Mouse (Mus musculus) limb, embryonic 14.5 days (tissue): ENCODE measurements at regions not wholly inside any gene's neighbourhood (a gene's known extent, or its start where the extent isn't known, plus 50 kb on each side); places are given as distances from the start of the nearest gene placed in this dataset.

Experiments used
- ATAC-seq: fragments of 200-750 bp; cut with Nextera tagmentation; 2 replicates; pipeline ENCODE4 v1.8.0; 2017; ENCODE audit warnings: low read depth, moderate number of reproducible peaks, moderate TSS enrichment; ENCODE audit not compliant: low FRiP score
- DNase-seq: peaks from one replicate; pipeline ENCODE4 v3.0.0-alpha.2; 2015; ENCODE audit warnings: low spot score
- H3K27ac ChIP-seq: fragments of 300-500 bp; sonication (generic); replicated peaks from 2 replicates; pipeline ENCODE4 v1.5.1; 2014; ENCODE audit warnings: low read depth, mild to moderate bottlenecking, low read length, moderate library complexity, mixed read lengths
- H3K27me3 ChIP-seq: fragments of 300-500 bp; sonication (generic); 2 replicates; pipeline ENCODE4 v1.6.1; 2014; ENCODE audit warnings: low read length, mixed read lengths; ENCODE audit not compliant: control insufficient read depth, insufficient read depth
- H3K36me3 ChIP-seq: fragments of 300-500 bp; sonication (generic); 2 replicates; pipeline ENCODE4 v1.6.1; 2014; ENCODE audit warnings: mild to moderate bottlenecking, low read length, moderate library complexity, mixed read lengths; ENCODE audit not compliant: control insufficient read depth, insufficient read depth
- H3K4me1 ChIP-seq: fragments of 300-500 bp; sonication (generic); 2 replicates; pipeline ENCODE4 v1.6.1; 2014; ENCODE audit warnings: antibody characterized with exemption, low read length, mixed read lengths; ENCODE audit not compliant: control insufficient read depth, insufficient read depth
- H3K4me2 ChIP-seq: fragments of 300-500 bp; sonication (generic); replicated peaks from 2 replicates; pipeline ENCODE4 v1.6.1; 2014; ENCODE audit warnings: low read depth, mild to moderate bottlenecking, low read length, moderate library complexity; ENCODE audit not compliant: severe bottlenecking
- H3K4me3 ChIP-seq: fragments of 300-500 bp; sonication (generic); replicated peaks from 2 replicates; pipeline ENCODE4 v1.5.1; 2014; ENCODE audit warnings: low read length
- H3K9ac ChIP-seq: fragments of 300-500 bp; sonication (generic); 2 replicates; pipeline ENCODE4 v1.6.1; 2014; ENCODE audit warnings: mild to moderate bottlenecking, low read depth, low read length, moderate library complexity; ENCODE audit not compliant: severe bottlenecking
- H3K9me3 ChIP-seq: fragments of 300-500 bp; sonication (generic); 2 replicates; pipeline ENCODE4 v1.6.1; 2016; ENCODE audit warnings: low read length; ENCODE audit not compliant: control insufficient read depth
- POLR2A ChIP-seq: fragments of 200-500 bp; IDR thresholded peaks from 2 replicates; pipeline ENCODE4 v1.8.0; 2012; ENCODE audit warnings: inconsistent platforms, mild to moderate bottlenecking, moderate library complexity, borderline replicate concordance; ENCODE audit not compliant: insufficient read depth, insufficient read length; ENCODE audit errors: extremely low read depth
- WGBS: fragments of 180-500 bp; shearing (Covaris S2); extraction: QIAGEN DNeasy Blood & Tissue Kit; methylation state at CpG from one replicate; pipeline ENCODE4 v1.1.7; 2014; 5-methylcytosine and 5-hydroxymethylcytosine counted together

- WGBS: 20% methylated on average over 2 of the region's 2 CpGs
- no peaks in the 10 kb centered on the region for H3K27me3 ChIP-seq
Measured at GRCm38 (mm10) chr3:52693813-52694212, 323.2 kb downstream of the Cog6 start.

GRCm38 (mm10) chr3:52685434-52686181, 331.4 kb downstream of the Cog6 start:
- no peaks in the 10 kb centered on the region for H3K27me3 ChIP-seq
- no peak overlapping the region for H3K9ac ChIP-seq
- peaks cover 6% of the 10 kb centered on the region; the same call in 1 of the 2 replicates for H3K4me1 ChIP-seq
- WGBS: 52% methylated on average over 9 of the region's 9 CpGs
- H3K4me2 ChIP-seq: no peak overlapping the region
- no peak for TF ChIP-seq POLR2A
- H3K4me3 ChIP-seq: no peak overlapping the region
- no peaks in the 10 kb centered on the region for H3K36me3 ChIP-seq
- no peak for ATAC-seq
- H3K27ac ChIP-seq: no peak overlapping the region
- DNase-seq: peak; percentile 57
- H3K9me3 ChIP-seq: no peaks in the 10 kb centered on the region

More at GRCm38 (mm10) chr3:52693813-52694212, 323.2 kb downstream of the Cog6 start:
- ATAC-seq (no peak), DNase-seq (no peak)
- H3K9me3 ChIP-seq: 0 out of 2 replicates have a peak, but pooled peaks cover 5% of the 10 kb centered on the region
- TF ChIP-seq POLR2A: no peak
- no peak overlapping the region for H3K27ac ChIP-seq
- H3K4me3 ChIP-seq: no peak overlapping the region
- H3K4me1 ChIP-seq: no peaks in the 10 kb centered on the region
- no peak overlapping the region for H3K9ac ChIP-seq
- H3K4me2 ChIP-seq: no peak overlapping the region
- no peaks in the 10 kb centered on the region for H3K36me3 ChIP-seq

DNA sequence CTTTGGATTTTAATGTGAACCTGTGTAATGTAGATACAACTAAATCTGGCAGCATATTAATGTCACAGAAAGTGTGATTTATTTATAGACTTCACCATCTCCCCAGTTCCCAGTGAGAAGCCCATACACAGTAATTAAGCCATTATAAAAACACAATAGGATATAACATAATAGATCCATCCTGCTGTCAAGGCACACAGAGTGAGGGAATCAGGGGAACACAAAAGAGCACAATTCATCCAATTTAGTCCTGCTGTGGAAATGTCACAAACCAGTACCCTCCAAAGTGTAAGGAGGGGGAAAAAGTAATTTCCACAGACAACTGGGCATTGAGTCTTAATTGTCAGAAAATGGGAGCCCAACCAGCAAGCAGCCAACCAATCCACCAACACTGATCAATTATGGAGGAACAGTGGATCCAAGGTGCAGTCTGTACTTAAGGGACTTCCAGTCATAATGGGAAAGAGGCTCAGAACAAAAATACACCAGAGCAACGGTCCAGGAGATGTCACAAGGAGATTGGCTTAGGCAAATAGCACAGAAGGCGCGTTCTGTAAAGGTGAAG, 336.1 kb downstream of the Cog6 start:
- H3K27ac ChIP-seq: no peak overlapping the region
- TF ChIP-seq POLR2A: no peak
- 0 out of 2 replicates have a peak, but pooled peaks cover 3% of the 10 kb centered on the region for H3K4me1 ChIP-seq
- no peak overlapping the region for H3K9ac ChIP-seq
- ATAC-seq: no peak
- no peaks in the 10 kb centered on the region for H3K27me3 ChIP-seq
- H3K4me2 ChIP-seq: no peak overlapping the region
- no peaks in the 10 kb centered on the region for H3K36me3 ChIP-seq
- H3K9me3 ChIP-seq: no peaks in the 10 kb centered on the region
- WGBS: 89% methylated on average over 3 of the region's 3 CpGs
- no peak for DNase-seq
- H3K4me3 ChIP-seq: no peak overlapping the region

GRCm38 (mm10) chr3:52676886-52677670, 340.0 kb downstream of the Cog6 start:
- Histone ChIP-seq H3K36me3 (no peaks in the 10 kb centered on the region), H3K4me1 (no peaks in the 10 kb centered on the region), H3K27ac (no peak overlapping the region), H3K9ac (no peak overlapping the region), H3K4me2 (no peak overlapping the region), H3K27me3 (no peaks in the 10 kb centered on the region), H3K4me3 (no peak overlapping the region), H3K9me3 (no peaks in the 10 kb centered on the region)
- WGBS: 87% methylated on average over 14 of the region's 14 CpGs
- DNase-seq: no peak
- no peak for TF ChIP-seq POLR2A
- no peak for ATAC-seq

DNA sequence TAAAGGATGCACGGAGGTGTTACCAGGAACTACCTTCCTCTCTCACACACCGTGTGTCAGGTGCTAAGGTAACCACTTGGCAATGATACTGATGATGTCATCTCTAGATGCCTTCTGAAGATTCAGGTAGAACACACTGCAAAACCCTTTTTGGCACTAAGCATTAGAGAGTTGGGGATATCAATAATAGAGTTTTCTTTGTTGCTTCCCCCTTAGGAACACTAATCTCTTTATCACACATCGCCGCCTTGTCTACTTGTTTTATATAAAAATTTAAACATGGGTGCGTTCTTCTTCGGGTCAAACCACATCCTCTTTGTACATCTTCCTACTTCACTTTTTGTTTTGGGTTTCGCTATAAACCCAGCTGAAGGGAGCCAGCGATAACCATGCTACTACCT, 346.4 kb downstream of the Cog6 start:
- Histone ChIP-seq H3K36me3 (no peaks in the 10 kb centered on the region), H3K4me3 (no peak overlapping the region), H3K4me2 (no peak overlapping the region), H3K27me3 (no peaks in the 10 kb centered on the region), H3K27ac (no peak overlapping the region), H3K9ac (no peak overlapping the region), H3K4me1 (no peaks in the 10 kb centered on the region), H3K9me3 (no peaks in the 10 kb centered on the region)
- no peak for ATAC-seq
- WGBS: 98% methylated on average over 8 of the region's 8 CpGs
- no peak for DNase-seq
- TF ChIP-seq POLR2A: no peak
